Mouse (Mus musculus): ENCODE data around the gene Mdm1.
"Not testable (repeated sequence)": the region's sequence is repeated elsewhere in the genome, so short reads cannot be mapped to it uniquely, and the experiment has no call there.

Mdm1 gene

DNA sequence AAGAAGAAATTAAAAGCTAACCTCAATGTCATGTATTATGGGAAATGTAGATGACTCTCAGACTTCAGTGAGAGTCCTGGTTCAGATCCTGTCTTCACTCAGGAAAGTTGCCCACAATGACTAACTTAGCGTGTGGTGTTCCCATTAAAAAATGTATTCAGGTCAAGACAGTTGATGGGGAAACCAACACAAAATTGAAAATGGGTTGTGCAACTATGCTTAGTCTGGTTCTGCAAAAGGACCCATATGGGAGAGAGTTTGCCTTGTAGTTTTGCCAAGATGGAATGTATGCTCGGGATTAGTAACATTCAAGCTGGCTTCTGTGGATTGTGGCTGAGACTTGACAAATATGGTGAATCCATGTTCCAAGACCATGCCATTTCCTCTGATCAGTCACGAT is 31.3 kb downstream of the Mdm1 start:
- in situ Hi-C loops (cut with MboI; ENCODE audit: low pct_unique_long_range_greater_than_20kb in 1 of 2, low sequenced_read_pairs in 2 of 2, unreplicated experiment in 1 of 2): loop anchor here (25.0 kb wide), 1 partner anchor 339 kb away; no protein-coding TSS in a partner anchor

DNA sequence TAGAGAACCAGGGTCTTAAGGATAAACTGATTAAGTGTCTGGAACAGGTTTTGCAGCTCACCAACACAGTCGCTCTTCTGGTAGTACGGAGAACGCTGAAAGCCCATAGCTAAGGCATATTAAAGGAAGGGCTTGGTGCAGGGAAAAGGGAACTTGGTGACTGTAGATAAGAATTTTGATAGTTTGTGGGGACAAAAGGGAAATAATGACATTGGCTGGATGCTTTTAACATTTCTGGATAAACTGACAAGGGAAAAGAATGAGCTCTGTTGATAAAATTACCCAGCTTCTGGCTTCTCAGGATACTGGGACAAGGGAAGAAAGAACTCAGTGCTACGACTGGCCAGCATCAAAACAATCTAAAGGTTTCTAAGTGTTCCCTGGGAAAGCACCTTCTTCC is 33.9 kb downstream of the Mdm1 start:
- in situ Hi-C loops (cut with MboI; ENCODE audit: low pct_unique_long_range_greater_than_20kb in 1 of 2, low sequenced_read_pairs in 2 of 2, unreplicated experiment in 1 of 2): not testable (repeated sequence)

DNA sequence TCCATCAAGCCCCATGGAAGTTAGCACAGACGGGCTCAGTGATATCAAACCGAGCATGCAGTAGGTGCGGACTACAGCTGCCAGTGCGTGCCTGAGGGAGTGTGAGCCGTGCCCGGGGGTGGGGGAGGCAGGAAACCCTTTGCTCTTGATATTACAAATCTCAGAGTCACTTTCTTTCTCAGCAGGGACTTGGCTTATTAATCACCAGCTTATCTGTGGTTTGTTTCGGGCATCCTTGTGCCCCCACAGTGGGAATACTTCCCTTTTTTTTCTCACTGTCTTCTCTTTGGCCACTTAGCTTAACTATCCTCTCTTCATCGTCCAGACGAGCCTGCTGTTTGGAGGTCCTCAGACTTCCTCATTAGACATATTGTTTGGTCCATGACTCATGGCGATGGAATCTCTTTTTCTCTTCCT is 37.1 kb downstream of the Mdm1 start:
- in situ Hi-C loops (cut with MboI; ENCODE audit: low pct_unique_long_range_greater_than_20kb in 1 of 2, low sequenced_read_pairs in 2 of 2, unreplicated experiment in 1 of 2): no loop called here

DNA sequence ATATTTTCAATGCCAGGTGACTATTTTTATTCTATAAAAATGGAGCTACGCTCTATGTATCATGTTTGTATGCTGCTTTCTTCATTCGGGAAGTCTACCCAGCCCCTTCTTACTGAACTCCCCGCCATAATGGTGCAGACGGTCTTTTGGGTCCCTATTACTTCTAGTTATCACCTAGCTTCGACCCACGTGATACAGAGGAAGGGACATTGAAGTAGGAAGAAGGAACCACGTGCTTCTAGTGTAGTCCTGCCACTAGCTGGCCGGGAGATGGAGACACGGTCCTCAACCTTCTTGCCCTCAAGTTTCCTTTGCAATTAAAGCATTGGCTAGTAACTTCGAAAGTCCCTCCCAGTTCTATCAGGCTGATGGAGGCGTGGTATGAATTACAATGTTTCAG is 37.7 kb downstream of the Mdm1 start:
- in situ Hi-C loops (cut with MboI; ENCODE audit: low pct_unique_long_range_greater_than_20kb in 1 of 2, low sequenced_read_pairs in 2 of 2, unreplicated experiment in 1 of 2): no loop called here

DNA sequence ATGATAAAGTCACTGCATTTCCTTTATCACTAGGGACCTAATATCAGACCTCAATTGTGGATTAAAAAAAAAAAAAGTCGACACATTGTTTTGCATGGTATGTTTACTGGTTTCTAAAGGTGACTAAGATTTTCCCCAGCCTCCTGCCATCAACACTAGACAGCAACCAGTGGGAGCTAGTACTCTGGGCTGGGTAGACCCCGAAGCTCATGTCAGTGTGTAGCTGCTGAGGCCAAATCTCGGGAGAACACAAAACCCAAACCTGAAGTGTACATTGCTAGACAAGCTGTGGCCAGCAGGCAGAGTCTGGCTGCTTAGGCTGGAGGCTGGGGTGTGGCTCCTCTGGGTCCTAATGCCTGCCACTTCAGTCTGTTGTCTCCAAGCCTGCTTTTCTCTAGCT is 53.5 kb downstream of the Mdm1 start:
- in situ Hi-C loops (cut with MboI; ENCODE audit: low pct_unique_long_range_greater_than_20kb in 1 of 2, low sequenced_read_pairs in 2 of 2, unreplicated experiment in 1 of 2): not testable (repeated sequence)

DNA sequence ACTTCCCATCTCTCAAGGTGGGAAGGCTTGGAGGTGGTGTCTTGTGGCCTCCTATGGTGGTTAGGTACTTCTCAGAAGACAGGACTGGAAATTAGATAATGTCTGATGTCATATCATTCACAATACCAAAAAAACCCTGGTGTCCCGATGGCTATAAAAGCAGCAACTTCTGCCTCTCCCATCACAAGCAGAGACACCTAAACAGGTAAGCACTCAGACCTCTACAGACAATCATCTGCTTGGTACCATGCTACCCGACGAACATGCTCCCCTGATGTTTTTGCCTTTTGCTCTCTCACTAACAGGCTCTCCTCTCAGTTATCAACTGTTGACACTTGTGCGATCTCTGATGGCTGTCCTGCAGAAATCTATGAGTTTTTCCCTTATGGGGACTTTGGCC is 63.0 kb downstream of the Mdm1 start, which contains the start of gene Il22:
Gene Il22 (plus strand): TSS at position 301 of the 400 bp plus-strand sequence.
- in situ Hi-C loops (cut with MboI; ENCODE audit: low pct_unique_long_range_greater_than_20kb in 1 of 2, low sequenced_read_pairs in 2 of 2, unreplicated experiment in 1 of 2): no loop called here

DNA sequence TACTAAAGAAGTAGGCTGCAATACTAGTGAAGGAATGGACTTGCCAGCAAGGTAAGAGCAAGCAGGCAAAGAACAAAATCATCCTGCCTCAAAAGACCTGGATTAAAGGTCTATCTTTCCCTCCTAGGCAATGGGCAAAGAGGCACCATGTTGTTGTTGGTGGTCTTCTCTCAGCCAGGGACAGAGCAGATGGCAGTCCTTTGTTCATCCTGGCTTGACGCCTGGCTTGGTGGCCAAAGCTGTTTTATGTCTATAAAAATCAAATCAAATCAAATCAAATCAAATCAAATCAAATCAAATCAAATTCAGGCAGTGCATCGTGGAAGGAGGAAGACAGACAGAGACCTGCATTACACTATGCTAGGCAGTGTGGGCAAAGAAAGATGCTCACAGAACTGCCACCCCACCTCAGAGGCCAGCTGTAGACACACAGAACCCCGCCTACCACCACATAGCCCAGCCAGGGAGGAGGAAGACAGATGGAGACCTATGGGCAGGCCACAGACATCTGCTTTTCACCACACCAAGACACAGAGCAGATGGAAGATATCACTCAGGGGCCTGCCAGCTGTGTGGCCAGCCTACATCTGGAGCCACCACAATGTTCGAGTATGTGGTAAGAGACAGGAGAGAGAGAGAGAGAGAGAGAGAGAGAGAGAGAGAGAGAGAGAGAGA is 74.2 kb downstream of the Mdm1 start:
- in situ Hi-C loops (cut with MboI; ENCODE audit: low pct_unique_long_range_greater_than_20kb in 1 of 2, low sequenced_read_pairs in 2 of 2, unreplicated experiment in 1 of 2): not testable (repeated sequence)
